Mouse (Mus musculus) naive thymus-derived CD4-positive, alpha-beta T cell, adult 2 months (primary cell): ENCODE measurements around the gene Fstl4.

Experiments
- DNase-seq: peaks from one replicate; pipeline ENCODE4 v3.0.0-alpha.2; 2011; ENCODE audit warnings: low read depth

Fstl4 gene

DNA sequence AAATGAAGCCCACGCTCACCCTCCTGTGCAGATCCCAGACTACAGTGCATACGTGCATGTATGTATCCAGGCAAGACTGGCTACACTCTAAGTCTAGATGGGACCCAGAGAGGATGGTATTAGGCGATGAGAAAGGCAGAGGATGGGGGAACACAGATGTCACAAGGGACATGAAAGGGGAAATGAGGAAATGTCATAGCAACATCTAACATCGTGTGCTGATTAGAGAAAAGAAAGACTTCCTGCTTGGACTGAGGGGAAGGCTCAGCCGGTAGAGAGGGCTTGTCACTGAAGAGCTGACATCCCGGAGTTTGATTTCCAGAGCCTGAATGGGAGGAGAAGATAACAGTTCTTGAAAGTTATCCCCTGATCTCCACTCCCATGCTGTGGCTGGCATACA lies 150.0 kb downstream of the Fstl4 start:
- no peak for DNase-seq

DNA sequence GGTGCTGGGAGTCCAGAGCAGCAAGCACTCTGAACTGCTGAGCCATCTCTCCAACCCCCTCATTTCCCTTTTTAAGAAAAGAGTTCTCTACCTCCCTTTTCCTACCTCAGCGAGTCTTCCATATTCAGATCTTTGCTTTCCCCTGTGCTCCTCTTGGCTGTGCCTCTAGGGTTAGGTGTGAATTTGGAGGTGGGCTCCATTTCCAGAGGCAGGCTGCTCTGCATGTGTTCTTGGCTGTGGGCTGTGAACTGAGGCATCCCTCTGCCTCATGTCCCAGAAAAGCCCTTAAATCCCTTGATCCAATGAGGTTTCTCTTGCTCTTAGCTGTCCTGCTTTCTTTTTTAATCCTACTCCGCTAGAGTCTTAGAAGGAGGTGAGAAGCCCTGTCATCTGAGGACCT lies 151.2 kb downstream of the Fstl4 start:
- no peak for DNase-seq

DNA sequence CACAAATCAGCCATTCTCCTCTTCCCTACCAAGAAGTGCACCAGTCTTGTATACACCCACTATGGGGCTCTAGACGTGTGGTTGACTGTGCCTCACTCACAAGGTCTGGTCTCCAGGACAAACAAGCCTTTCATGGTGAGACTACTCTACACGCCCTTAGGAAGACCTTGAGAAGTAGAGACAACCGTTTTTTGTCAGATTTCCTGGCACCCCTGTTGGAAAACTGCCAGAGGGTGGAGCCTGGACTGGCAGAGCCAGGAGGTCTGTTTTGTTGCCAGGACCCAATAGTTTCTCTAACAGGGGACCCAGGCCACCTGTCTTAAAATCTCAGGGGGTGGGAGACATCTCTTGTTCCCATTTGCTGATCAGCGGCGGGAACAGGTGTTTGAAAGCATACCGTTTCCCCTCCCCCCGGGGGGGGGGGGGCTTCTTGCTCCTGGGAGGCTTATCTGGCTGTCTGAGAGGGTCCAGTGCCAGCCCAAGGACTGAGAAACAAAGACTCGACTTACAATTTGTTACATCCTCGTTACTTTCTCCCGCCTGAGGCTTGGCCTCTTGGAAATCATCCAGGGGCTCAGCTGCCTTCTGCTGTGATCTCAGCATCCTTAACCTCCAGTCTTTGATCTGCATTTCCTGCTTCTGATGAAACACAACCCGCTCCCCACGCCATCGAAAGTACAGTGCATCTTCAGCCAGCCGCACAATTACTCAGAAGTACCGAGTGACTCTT lies 155.0 kb downstream of the Fstl4 start:
- DNase-seq = peak; percentile 13

DNA sequence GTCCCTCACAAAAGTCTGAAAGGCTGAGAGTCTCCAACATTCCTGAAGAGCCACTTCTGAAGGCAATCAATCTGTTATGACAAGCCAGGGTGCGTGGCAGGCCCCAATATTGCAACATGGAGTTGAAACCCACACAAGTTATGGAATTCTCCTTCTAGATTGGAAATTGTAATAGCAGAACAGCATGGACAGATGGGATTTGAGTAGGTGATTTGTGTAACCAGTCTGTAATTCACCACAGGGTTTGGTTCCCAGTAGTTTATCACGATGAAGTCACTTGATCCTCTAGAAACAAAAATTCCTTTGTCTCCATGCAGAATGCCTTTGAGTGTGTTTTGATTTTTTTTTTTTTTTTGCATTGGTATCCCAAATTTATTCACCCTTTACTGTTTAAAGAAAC lies 159.8 kb downstream of the Fstl4 start:
- no peak for DNase-seq

DNA sequence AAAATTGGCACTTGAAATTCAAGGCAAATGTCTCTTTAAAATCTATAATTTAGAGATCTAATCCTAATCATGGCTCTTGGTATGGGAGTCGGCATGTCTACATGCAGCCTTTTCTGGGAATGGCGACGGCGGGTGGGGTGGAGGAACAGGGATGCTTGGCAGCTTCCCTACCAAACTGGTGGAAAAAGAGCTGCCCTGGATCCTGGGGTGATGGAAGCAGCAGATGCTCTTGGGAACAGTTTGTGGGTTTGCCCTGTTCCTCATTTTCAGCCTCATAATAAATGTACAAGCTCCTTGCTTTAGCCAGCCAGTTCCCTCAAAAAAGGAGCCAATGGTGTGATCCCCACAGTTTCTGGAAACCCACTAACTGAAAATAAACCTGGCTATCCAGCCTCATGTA lies 163.9 kb downstream of the Fstl4 start:
- DNase-seq = no peak

DNA sequence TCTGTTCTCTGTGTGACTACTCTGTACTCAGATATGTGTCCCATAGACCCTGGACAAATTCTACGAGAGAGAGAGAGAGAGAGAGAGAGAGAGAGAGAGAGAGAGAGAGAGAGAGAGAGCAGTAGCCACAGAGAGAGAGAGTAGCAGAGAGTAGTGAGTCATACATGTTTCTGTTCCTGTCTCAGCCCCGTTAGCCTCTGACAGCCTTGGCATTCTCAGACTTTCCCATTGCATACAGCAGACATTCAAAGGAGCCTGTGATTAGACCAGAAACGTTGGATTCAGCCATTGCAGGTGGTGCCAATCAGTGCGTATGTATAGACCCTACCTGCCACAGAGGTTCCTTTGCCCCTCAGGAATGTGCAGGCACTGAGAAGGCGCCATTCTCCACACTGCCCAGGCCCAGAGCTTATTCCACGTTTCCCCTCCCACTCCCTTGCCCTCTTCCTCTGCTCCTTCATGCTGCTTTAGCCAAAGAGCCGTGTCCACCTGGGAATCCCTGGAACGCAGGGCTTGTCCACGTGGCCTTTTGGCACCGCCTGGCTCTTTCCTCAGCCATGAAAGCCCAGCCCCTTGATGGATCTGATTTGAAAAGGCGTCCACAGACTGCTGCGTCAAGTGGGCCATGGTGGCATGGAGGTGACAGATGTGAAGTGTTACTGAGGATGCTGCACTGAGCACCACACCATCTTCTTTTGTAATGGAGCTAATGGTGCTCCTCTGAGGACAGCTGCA lies 175.1 kb downstream of the Fstl4 start:
- DNase-seq = no peak

DNA sequence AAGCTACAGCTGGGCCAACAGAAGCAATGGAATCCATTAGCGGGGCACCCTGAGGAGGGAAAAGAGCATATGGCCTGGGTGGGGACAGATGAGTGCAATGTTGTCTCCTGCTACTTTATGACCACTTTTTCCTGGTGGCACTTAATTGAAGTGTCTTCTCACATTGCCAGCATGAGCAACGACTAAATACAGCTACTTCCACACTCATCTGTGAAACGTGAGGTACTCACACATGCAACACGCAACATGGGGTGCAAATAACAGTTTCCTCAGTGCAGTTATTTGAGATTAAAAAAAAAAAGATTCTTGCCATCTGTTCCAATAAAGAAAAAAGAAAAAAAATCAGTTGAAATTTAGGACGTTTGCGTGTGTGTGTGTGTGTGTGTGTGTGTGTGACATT lies 178.5 kb downstream of the Fstl4 start:
- no peak for DNase-seq

DNA sequence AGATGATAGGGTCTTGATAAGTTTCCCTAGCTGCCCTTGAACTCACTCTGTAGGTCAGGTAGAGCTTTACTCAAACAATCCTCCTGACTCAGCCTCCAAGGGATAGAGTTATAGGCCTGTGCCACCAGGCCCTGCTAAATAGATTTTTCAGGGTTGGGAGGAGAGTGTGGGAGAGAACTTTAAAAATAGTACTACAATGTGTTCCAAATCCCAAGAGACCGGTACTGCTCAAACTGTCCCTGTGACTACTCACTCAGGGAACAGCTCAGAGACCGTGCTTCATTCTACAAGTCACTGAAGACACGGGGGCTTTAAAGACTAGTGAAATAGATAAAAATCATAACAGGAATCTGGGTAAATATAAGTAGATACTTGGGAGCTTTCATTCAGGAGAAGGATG lies 190.6 kb downstream of the Fstl4 start:
- no peak for DNase-seq

DNA sequence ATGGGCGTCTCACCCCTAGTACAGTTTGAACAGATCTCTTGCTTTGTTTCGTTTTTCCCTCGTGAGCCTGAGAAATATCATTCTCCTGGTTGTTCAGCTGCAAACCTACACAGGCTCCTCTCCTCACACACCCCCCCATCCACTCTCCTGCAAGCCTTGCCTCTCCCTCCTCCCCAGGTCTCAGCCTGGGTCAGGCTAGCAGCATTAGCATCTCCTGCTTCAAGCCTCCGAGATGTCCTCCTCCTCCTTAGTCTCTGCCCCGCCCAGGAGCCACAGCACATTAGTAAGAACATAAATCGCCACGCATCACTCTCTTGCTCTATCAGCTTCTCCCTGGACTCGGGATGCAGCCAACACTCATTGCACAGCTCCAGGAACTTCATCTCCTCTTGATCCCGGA lies 204.4 kb downstream of the Fstl4 start:
- no peak for DNase-seq

DNA sequence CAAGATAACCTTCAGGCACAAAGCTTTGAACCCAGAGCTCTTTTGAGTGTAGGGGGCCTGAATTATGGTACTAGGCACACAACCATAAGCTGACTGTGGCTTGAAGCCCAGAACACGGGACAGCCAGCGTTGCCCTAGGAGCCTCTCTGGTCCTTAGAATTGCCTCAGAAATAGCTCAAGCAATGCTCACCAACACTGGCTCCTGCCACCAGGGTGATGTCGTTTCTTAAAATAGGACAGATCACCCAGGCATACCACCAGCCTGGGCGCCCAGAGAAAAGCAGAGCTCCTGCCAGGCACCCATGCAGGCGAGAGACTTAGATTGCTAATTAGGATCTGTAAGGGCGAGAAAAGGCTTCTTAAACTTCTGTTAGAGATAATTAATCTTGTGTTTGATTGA lies 206.0 kb downstream of the Fstl4 start:
- DNase-seq = no peak

DNA sequence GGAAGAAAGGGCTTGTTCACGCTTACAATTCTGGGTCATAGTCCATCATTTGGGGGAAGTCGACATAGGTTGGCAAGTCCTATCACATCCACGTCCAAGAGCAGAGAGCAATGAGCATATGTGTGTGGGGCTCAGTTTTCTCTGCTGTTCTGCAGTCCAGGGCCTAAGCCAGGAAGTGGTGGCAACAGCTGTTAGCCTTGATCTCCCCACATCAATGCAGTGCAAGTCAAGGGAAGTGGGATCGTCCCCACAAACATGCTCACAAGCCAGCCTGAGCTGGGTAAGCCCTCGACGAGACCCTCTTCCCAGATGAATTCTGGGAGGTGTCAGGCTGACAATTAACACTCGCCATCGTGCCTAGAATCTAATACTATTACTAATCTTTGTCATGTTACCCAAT lies 222.6 kb downstream of the Fstl4 start:
- peak; percentile 8 for DNase-seq

DNA sequence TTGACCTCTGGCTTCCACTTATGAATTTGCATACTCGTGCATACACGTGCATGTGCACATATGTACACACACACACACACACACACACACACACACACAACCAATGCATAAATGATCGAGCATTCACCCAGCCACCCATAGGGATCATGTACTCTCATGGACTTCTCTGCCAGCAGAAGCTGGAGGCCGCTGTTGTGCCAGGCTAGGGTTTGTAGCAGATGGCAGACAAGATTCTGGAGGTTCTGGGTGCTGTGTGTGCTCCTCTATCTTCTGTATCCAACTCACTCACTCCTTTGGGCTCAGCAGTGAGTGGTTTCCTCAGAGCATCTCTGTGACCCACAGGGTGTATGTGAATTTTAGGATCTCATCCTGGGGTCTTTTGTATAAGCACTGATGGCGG lies 230.3 kb downstream of the Fstl4 start:
- no peak for DNase-seq

DNA sequence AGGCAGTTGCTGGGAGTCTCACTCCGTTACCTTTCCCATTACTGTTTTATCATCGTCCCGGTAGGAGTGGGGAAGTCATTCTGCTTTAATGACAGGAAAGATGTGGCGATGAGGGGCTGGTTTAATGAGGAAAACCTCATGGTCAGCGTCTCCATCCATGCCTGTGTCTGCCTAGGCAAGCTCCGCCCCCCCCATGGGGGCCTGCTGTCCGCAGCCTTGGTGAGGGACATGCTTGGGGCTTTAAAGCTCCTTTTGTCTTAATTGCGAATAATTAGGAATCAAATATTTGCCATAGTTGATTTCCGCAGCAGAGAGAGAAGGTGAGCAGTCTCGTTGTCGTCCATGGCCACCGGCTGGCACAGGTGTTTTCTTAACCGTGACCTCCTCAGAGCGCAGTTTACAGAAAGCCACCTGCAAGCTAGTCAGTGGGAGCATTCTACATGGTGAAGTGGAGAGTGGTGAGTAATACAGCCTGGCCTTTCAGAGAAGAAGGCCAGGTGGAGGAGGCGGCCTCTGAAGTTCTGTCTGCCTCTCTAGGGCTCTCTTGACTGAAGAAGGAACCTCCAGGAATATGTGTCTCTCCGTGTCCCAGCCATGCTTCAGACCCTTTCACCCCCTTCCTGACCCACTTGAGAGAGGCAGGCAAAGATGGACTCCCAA lies 232.1 kb downstream of the Fstl4 start:
- no peak for DNase-seq

DNA sequence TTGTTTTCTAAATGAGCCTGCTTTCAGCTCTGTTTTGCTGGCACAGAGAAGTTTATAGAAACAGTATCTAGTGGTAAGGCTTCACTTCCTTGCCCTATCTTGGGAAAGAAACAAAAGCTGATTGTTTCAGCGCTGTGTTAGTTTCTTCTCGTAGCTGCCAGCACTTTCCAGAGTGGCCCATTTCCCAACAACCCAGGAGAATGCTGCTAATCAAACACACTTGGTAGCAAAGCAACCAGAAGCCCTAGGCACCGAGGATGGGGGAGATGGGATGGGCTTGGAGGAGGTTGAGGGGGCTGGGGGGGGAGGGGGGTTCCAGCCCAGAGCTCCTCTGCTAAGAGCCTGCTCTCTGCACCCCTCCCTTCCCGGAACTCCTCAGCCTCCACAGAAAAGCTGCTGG lies 233.0 kb downstream of the Fstl4 start:
- no peak for DNase-seq

DNA sequence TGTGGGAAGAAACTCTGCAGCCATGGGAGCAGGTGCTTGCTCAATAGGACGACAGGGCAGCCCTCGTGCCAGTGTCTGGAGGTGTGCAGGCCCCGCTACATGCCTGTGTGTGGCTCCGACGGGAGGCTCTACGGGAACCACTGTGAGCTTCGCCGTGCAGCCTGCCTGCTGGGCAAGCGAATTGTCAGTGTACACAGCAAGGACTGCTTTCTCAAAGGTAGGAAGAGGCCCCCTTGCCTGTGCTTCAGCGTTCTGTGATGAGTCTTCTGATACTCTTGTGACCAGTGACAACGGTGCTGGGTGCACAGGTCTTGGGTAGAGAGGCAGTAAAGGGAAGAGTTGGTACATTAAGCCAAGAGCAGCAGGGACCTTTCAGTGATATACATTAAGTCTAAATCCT lies 235.8 kb downstream of the Fstl4 start:
- DNase-seq = no peak

DNA sequence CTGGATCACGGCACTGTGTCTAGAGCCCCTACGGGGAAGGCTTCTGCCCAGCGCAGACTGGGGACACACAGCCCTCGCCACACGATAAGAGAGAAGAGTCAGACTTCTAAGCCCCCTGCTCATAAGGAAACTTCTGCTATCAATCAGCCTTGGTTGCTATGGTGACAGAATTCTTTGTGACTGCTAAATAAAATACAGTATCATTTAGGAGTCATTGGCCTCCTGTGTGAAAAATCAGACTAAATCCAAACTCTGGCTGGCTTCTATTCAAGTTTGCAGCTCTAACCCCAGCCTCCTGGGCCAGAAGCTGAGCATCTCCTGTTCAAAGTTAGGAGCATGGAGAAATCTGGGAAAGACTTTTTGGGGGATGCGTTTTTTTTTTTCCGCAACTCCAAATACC lies 238.9 kb downstream of the Fstl4 start:
- DNase-seq = no peak

DNA sequence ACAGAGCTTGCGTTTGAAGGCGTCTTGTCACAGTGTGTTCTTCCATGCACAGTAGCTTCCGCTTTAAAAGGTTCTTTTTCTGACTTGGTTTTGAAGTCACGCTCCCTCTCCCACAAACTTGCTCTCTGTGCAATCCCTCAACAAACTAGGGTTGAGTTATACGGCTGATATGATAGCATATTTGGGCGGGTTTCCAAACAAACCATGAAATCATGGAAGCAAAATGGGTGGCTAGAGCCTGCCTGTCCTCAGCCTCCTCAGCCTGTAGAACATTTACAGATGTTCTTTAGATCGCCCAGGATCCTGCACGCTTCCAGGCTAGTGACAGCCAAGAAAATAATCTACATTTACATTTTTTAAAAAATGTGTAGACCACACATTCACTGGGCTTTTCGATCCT lies 239.4 kb downstream of the Fstl4 start:
- DNase-seq = no peak

DNA sequence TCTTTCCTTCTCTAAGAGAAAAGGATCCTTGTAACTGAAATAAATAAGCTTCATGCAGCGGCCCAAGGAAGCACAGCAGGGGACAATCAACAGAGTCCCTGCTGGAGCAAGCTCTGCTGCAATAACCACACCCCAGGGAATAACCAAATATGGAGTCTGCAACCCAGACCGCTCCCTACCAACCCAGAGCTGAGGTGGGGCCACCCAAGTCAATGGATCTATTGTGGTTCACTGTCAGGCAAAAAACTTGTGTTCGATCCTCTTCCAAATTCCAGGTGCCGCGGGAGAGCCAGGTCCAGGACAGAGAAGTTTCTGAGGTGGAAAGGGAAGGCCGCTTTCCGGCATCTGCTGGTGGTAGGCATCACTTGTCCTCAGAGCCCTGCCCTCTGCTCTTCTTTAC lies 245.2 kb downstream of the Fstl4 start:
- DNase-seq = no peak

DNA sequence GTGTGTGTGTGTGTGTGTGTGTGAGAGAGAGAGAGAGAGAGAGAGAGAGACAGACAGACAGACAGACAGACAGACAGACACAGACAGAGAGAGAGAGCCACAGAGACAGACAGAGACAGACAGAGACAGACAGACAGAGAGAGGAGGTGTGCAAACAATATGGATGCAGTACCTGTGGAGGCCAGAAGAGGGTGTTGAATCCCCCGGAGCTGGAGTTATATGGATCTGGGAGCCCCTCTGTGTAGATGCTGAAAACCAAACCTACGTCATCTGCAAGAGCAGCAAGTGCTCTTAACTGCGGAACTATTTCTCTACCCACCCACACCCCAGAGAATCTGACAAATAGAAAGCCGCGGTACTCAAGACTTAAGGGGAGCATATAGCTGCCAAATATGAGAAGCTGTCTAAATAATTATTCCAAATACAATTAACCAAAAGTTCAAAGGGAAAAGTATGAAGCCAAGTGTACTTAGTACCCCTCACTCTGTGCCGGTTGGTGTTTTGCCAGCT lies 247.6 kb downstream of the Fstl4 start:
- DNase-seq = no peak

DNA sequence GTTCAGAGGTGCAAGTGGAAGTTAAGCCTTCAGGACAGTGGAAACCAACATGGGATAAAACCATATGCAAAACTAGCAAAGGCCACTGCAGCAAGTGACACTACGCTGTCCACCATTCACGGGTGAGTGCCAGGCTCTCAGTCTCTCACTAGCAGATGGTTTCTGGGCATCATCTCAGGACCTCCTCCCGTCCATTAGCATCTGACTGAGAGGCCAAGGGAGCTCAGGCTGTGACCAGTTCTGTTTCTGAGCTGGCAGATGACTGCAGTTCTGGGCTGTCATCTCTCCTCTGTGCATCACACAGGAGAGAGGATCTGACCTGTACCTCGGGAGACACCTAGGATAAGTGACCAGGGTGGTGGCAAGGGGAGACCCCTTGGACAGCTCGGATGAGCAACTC lies 249.5 kb downstream of the Fstl4 start:
- DNase-seq = no peak

DNA sequence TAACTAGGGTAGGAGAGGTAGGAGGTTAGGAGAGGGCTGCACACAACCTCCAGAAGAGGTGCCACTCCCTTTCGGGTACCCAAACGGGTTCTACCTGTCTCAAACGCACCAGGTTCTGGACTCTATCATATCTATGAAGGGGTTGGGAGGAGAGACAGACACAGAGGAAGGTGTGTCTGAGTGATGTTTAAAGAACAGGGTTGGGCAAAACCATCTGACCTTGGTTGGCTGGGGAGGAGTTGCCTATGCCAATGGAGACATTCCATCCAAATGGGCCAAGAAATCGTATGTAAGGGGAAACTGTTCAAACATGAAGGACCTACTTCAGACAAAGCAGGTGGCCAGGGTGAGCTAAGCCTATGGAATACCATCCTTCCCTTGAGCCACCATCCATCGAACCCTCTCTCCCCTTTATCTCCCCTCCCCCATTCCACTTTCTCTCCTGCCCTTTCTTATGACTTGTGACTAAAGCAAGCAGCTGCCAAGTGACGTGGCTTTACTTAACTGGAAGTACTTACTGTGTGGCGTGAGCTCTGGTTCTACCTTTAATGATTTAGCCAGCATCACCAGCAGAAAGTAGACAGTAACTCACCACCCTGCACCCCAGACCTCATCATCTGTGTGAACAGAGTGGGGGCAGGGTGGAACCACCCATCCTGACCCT lies 252.1 kb downstream of the Fstl4 start:
- DNase-seq = no peak

DNA sequence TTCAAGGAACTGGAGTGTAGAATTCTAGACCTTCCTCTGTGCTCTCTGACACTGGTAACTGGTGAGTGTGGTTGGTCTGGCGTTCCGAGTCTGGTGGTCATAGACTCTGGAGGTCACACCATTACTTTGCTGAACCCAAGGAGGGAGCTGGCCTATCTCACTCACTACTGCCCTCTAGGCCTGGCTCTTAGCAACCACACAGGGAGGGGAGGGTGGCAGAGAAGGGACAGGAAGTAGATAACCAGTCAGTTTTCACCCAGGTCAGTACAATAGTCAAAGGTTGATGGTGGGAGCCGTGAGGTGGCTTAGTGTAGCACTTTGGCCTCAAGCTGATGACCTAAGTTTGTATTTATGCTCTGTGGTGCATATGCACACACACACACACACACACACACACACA lies 255.1 kb downstream of the Fstl4 start:
- no peak for DNase-seq

DNA sequence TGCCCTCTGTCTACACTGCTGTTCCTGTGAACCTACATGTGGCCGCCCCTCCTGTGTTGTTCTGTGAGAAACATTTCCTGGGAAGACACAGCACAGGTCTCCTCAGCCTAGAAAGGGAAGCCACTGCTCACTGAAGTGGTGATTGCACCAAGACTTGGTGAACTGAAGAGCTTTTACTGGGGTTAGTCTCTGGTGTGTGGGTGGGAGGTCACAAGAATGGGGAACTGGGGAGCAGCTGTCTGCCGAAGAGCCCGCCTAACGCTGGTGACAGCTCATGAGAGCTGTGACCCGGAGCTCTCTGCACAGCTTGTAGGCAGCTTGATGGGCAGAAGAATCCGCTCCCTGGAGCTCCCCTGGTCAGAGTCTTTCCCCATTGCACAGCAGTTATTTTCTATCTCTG lies 260.0 kb downstream of the Fstl4 start:
- no peak for DNase-seq
